Mouse (Mus musculus) kidney, postnatal 0 days (tissue): ENCODE measurements around the gene Rnf216. TPM values are rescaled to one million over a fixed set of nuclear protein-coding genes. Genes with fewer than 3 reads are reported as not detected.

Experiments used
- ATAC-seq: fragments of 200-750 bp; cut with Nextera tagmentation; replicated peaks from 2 replicates; pipeline ENCODE4 v1.8.0; 2017; ENCODE audit warnings: low read depth, moderate number of reproducible peaks, moderate TSS enrichment, moderate library complexity; ENCODE audit not compliant: low FRiP score
- DNase-seq: peaks from one replicate; pipeline ENCODE4 v3.0.0-alpha.2; 2016; ENCODE audit warnings: low spot score
- H3K27ac ChIP-seq: fragments of 300-500 bp; sonication (generic); 2 replicates; pipeline ENCODE4 v1.5.1; 2014; ENCODE audit warnings: mild to moderate bottlenecking
- H3K27me3 ChIP-seq: fragments of 300-500 bp; sonication (generic); 2 replicates; pipeline ENCODE4 v1.6.1; 2014; ENCODE audit warnings: low read length, mixed read lengths; ENCODE audit not compliant: insufficient read depth
- H3K36me3 ChIP-seq: fragments of 300-500 bp; sonication (generic); 2 replicates; pipeline ENCODE4 v1.6.1; 2014; ENCODE audit warnings: low read length, mixed read lengths; ENCODE audit not compliant: insufficient read depth
- H3K4me1 ChIP-seq: fragments of 300-500 bp; sonication (generic); replicated peaks from 2 replicates; pipeline ENCODE4 v1.6.1; 2014; ENCODE audit warnings: antibody characterized with exemption, low read length, mixed read lengths; ENCODE audit not compliant: insufficient read depth
- H3K4me2 ChIP-seq: fragments of 300-500 bp; sonication (generic); 2 replicates; pipeline ENCODE4 v1.6.1; 2014; ENCODE audit warnings: mild to moderate bottlenecking, low read length, moderate library complexity, mixed read lengths
- H3K4me3 ChIP-seq: fragments of 300-500 bp; sonication (generic); replicated peaks from 2 replicates; pipeline ENCODE4 v1.5.1; 2014; ENCODE audit warnings: low read depth, low read length
- H3K9ac ChIP-seq: fragments of 300-500 bp; sonication (generic); 2 replicates; pipeline ENCODE4 v1.6.1; 2014; ENCODE audit warnings: low read depth, low read length
- H3K9me3 ChIP-seq: fragments of 300-500 bp; sonication (generic); replicated peaks from 2 replicates; pipeline ENCODE4 v1.6.1; 2016; ENCODE audit warnings: low read length, inconsistent platforms, mixed read lengths
- CTCF ChIP-seq: IDR thresholded peaks from 2 replicates; pipeline ENCODE4 v1.5.1; 2016; ENCODE audit warnings: antibody characterized with exemption, low read depth, mild to moderate bottlenecking, moderate library complexity
- WGBS: fragments of 180-500 bp; shearing (Covaris S2); extraction: QIAGEN DNeasy Blood & Tissue Kit; methylation state at CpG from one replicate; pipeline ENCODE4 v1.1.7; 2014; 5-methylcytosine and 5-hydroxymethylcytosine counted together
- microRNA-seq: library from miRNA; unstranded; fragments of <30 nt; microRNA quantifications from one replicate; pipeline ENCODE4, GENCODE M21; 2016
- polyA plus RNA-seq: library from polyadenylated mRNA; unstranded; fragments of >200 nt; fragmentation: Nextera tagmentation; extraction: Ambion mirVana; gene quantifications from 2 replicates; pipeline ENCODE4 v1.2.1, GENCODE M21; 2015

Gene Rnf216
- polyA plus RNA-seq, 1 experiment from 2014 or later: 29.9 TPM

- DNase-seq (peak; percentile 77), ATAC-seq (no peak)
- H3K27ac ChIP-seq: no peak overlapping the region
- 14% methylated on average over 6 of the region's 6 CpGs for WGBS
- H3K27me3 ChIP-seq: no peaks in the 10 kb centered on the region
- no peaks in the 10 kb centered on the region for H3K9me3 ChIP-seq
- TF ChIP-seq CTCF: no peak
- H3K9ac ChIP-seq: no peak overlapping the region
- no peaks in the 10 kb centered on the region for H3K4me1 ChIP-seq
- no peak overlapping the region for H3K4me2 ChIP-seq
- no peaks in the 10 kb centered on the region for H3K36me3 ChIP-seq
- H3K4me3 ChIP-seq: no peak overlapping the region
Observed at GRCm38 (mm10) chr5:142949580-142949979, 163.2 kb downstream of the Rnf216 start.

- no peak overlapping the region for H3K27ac ChIP-seq
- DNase-seq: no peak
- no peaks in the 10 kb centered on the region for H3K36me3 ChIP-seq
Observed at GRCm38 (mm10) chr5:142947460-142947859, 165.3 kb downstream of the Rnf216 start.

GRCm38 (mm10) chr5:142944979-142945682 lies 167.7 kb downstream of the Rnf216 start:
- Histone ChIP-seq H3K4me2 (no peak overlapping the region), H3K27me3 (no peaks in the 10 kb centered on the region), H3K9me3 (no peaks in the 10 kb centered on the region), H3K4me1 (no peaks in the 10 kb centered on the region), H3K36me3 (no peaks in the 10 kb centered on the region), H3K9ac (no peak overlapping the region), H3K27ac (no peak overlapping the region), H3K4me3 (no peak overlapping the region)
- DNase-seq: peak; percentile 90
- ATAC-seq: peak; percentile 67
- TF ChIP-seq CTCF: no peak
- 38% methylated on average over 8 of the region's 8 CpGs for WGBS

More at GRCm38 (mm10) chr5:142947460-142947859, 165.3 kb downstream of the Rnf216 start:
- no peak for TF ChIP-seq CTCF
- ATAC-seq: no peak
- 70% methylated on average over 7 of the region's 7 CpGs for WGBS
- H3K4me2 ChIP-seq: no peak overlapping the region
- H3K4me1 ChIP-seq: no peaks in the 10 kb centered on the region
- H3K9ac ChIP-seq: no peak overlapping the region
- no peak overlapping the region for H3K4me3 ChIP-seq
- H3K9me3 ChIP-seq: no peaks in the 10 kb centered on the region
- no peaks in the 10 kb centered on the region for H3K27me3 ChIP-seq

Small RNA genes within 50 kb of the gene (microRNA-seq; reads per million reads assigned to microRNA genes)
- not detected for gene Gm44405

Other genes starting within 250 kb of the Rnf216 start
- gene Fbxl18, start 217.6 kb downstream of the Rnf216 start, polyA plus RNA-seq: 9.6 and 9.9 TPM in 2 replicates
- gene Actb, start 206.2 kb downstream of the Rnf216 start, polyA plus RNA-seq: 14,836 and 15,514 TPM in 2 replicates
- gene Fscn1, start 152.7 kb downstream of the Rnf216 start, polyA plus RNA-seq: 175 and 205 TPM in 2 replicates
- not detected in 2 replicates for gene Olfr718-ps1, start 34.6 kb upstream of the Rnf216 start, polyA plus RNA-seq
- gene Rbak, start 67.8 kb upstream of the Rnf216 start, polyA plus RNA-seq: 6.6 and 7.8 TPM in 2 replicates
- gene Spdye4b, start 68.0 kb upstream of the Rnf216 start, polyA plus RNA-seq: not detected in 2 replicates
- not detected in 2 replicates for gene Spdye4a, start 113.9 kb upstream of the Rnf216 start, polyA plus RNA-seq
- 9.9 TPM in 2 replicates for gene Zfp12, start 122.2 kb upstream of the Rnf216 start, polyA plus RNA-seq
- 3.1 and 3.4 TPM in 2 replicates for gene Zfp316, start 157.0 kb upstream of the Rnf216 start, polyA plus RNA-seq
- gene Zfp853, start 180.6 kb upstream of the Rnf216 start, polyA plus RNA-seq: 0.09 and 0.14 TPM in 2 replicates
- 27.8 and 30.9 TPM in 2 replicates for gene E130309D02Rik, start 202.4 kb upstream of the Rnf216 start, polyA plus RNA-seq
- gene Zdhhc4, start 216.3 kb upstream of the Rnf216 start, polyA plus RNA-seq: 87.6 and 91.2 TPM in 2 replicates
- 0.03 TPM in 1 of 2 replicates, not detected in the other for gene Grid2ip, start 244.3 kb upstream of the Rnf216 start, polyA plus RNA-seq